Comparison of ENCODE assay signal across 9 mouse cellular contexts in genomic region chr13:73723081-73723668, GRCm38 (mm10). TPM values are rescaled to one million over a fixed set of nuclear protein-coding genes. Genes with fewer than 3 reads are reported as not detected.
DNase-seq lines count a peak whose midpoint lies in the region; ATAC-seq lines count a peak whose summit lies in the region.
"Had no signal": no experiment of that assay in that cellular context is flagged by ENCODE, and none has a peak within 500 bp of the region (broad histone marks: within the 10 kb centered on the region; RNA-seq: fewer than 3 reads in every experiment).

No protein-coding gene starts in this region.

- H3K9ac ChIP-seq in forebrain, embryonic 11.5 days (ENCODE audit: low read length), result no peak overlapping the region; the same call in 1 of the 2 replicates
- H3K9ac ChIP-seq in neural tube, embryonic 14.5 days (replicated peaks; ENCODE audit: low read depth, low read length), result no peak overlapping the region
- H3K9ac ChIP-seq: liver, embryonic 13.5 days had no signal

- H3K36me3 ChIP-seq in forebrain, embryonic 11.5 days (ENCODE audit: control insufficient read depth, insufficient read depth, low read length), result no peaks in the 10 kb centered on the region
- no peaks in the 10 kb centered on the region for H3K36me3 ChIP-seq in limb, embryonic 10.5 days
- no peaks in the 10 kb centered on the region for H3K36me3 ChIP-seq in neural tube, embryonic 14.5 days (ENCODE audit: control insufficient read depth, insufficient read depth, low read length)
- H3K36me3 ChIP-seq: liver, embryonic 13.5 days had no signal

- no peak overlapping the region for H3K27ac ChIP-seq in forebrain, embryonic 11.5 days (ENCODE audit: low read depth, low read length)
- H3K27ac ChIP-seq in limb, embryonic 10.5 days, result no peak overlapping the region
- H3K27ac ChIP-seq in neural tube, embryonic 14.5 days (ENCODE audit: low read depth, low read length), result no peak overlapping the region
- H3K27ac ChIP-seq: liver, embryonic 13.5 days had no signal

- H3K4me2 ChIP-seq in forebrain, embryonic 11.5 days (ENCODE audit: low read depth, low read length, severe bottlenecking), result no peak overlapping the region
- no peak overlapping the region for H3K4me2 ChIP-seq in neural tube, embryonic 14.5 days (ENCODE audit: low read depth, low read length)
- H3K4me2 ChIP-seq: liver, embryonic 13.5 days had no signal

- 42% methylated on average over 8 of the region's 8 CpGs for WGBS in forebrain, embryonic 11.5 days
- WGBS in limb, embryonic 10.5 days, result 39% methylated on average over 8 of the region's 8 CpGs
- WGBS in neural tube, embryonic 14.5 days, result 47% methylated on average over 8 of the region's 8 CpGs

- H3K4me1 ChIP-seq in forebrain, embryonic 11.5 days (replicated peaks; ENCODE audit: control insufficient read depth, insufficient read depth, low read length), result no peaks in the 10 kb centered on the region
- H3K4me1 ChIP-seq in limb, embryonic 10.5 days, result no peaks in the 10 kb centered on the region
- H3K4me1 ChIP-seq in neural tube, embryonic 14.5 days (ENCODE audit: control insufficient read depth, insufficient read depth, low read length), result no peaks in the 10 kb centered on the region
- H3K4me1 ChIP-seq: liver, embryonic 13.5 days had no signal

- no peaks in the 10 kb centered on the region for H3K27me3 ChIP-seq in forebrain, embryonic 11.5 days (ENCODE audit: control insufficient read depth, insufficient read depth, low read length)
- no peaks in the 10 kb centered on the region for H3K27me3 ChIP-seq in limb, embryonic 10.5 days (ENCODE audit: low read depth, poor library complexity, severe bottlenecking)
- no peaks in the 10 kb centered on the region for H3K27me3 ChIP-seq in neural tube, embryonic 14.5 days (ENCODE audit: control insufficient read depth, insufficient read depth, low read length)
- H3K27me3 ChIP-seq: liver, embryonic 13.5 days had no signal

- no peaks in the 10 kb centered on the region for H3K9me3 ChIP-seq in forebrain, embryonic 11.5 days (ENCODE audit: control insufficient read depth, low read length)
- no peaks in the 10 kb centered on the region for H3K9me3 ChIP-seq in limb, embryonic 10.5 days (replicated peaks)
- no peaks in the 10 kb centered on the region for H3K9me3 ChIP-seq in neural tube, embryonic 14.5 days (ENCODE audit: control insufficient read depth, low read length)
- H3K9me3 ChIP-seq: liver, embryonic 13.5 days had no signal

- H3K4me3 ChIP-seq in forebrain, embryonic 11.5 days (ENCODE audit: low read depth, low read length), result no peak overlapping the region
- H3K4me3 ChIP-seq in limb, embryonic 10.5 days, result no peak overlapping the region
- no peak overlapping the region for H3K4me3 ChIP-seq in neural tube, embryonic 14.5 days (ENCODE audit: low read depth, low read length)
- H3K4me3 ChIP-seq: liver, embryonic 13.5 days had no signal

- peak; percentile 33 to 36 for DNase-seq in left cerebral cortex, adult 18-20 months (ENCODE audit: low spot score in 2 of 2)
- no peak for DNase-seq in left cerebral cortex, adult 8-10 months (ENCODE audit: low spot score in 2 of 2)
- DNase-seq in R1 (ENCODE audit: low read depth, low spot score), result peak; percentile 75
- DNase-seq in forebrain, embryonic 11.5 days (ENCODE audit: low spot score), result peak; percentile 59
- DNase-seq in limb, embryonic 10.5 days (ENCODE audit: low spot score), result peak; percentile 58
- no peak for DNase-seq in spleen, postnatal 4 days (ENCODE audit: low spot score in 2 of 2)
- DNase-seq: liver, embryonic 13.5 days had no signal

- 0 out of 2 replicates have a peak, but pooled peaks have one; percentile 18 for ATAC-seq in forebrain, embryonic 11.5 days (replicated peaks; ENCODE audit: low FRiP score)
- peak; percentile 29 for ATAC-seq in inflammation-experienced regulatory T-cells, adult 6 months
- ATAC-seq in neural tube, embryonic 14.5 days (ENCODE audit: low read depth), result peak; percentile 51; the same call in 1 of the 2 replicates

RNA-seq across cellular contexts. Expression of gene Slc12a7, which starts 9.7 kb away (rescaled TPM):
- 1 to 10 TPM; 4.5 to 5.0 TPM for total RNA-seq in left cerebral cortex, adult 18-20 months (2021)
- 10 to 100 TPM in 1 of 4 experiments, 1 to 10 TPM in 3; 3.5 to 10.8 (median 5.5) TPM for total RNA-seq in left cerebral cortex, adult 8-10 months (2022)
- 55.6 and 60.2 TPM in 2 replicates for polyA plus RNA-seq in forebrain, embryonic 11.5 days (2014; fragmentation: Nextera tagmentation; extraction: Ambion mirVana)
- 10 to 100 TPM; 17.3 to 41.0 (median 40.8) TPM for polyA plus RNA-seq in inflammation-experienced regulatory T-cells, adult 6 months (2017; shearing (Covaris generic))
- 49.5 and 59.6 TPM in 2 replicates for polyA plus RNA-seq in limb, embryonic 10.5 days (2016; fragmentation: Nextera tagmentation; extraction: Ambion mirVana)
- polyA plus RNA-seq in neural tube, embryonic 14.5 days (2014; fragmentation: Nextera tagmentation; extraction: Ambion mirVana), result 5.9 and 12.4 TPM in 2 replicates

RNA-seq across cellular contexts. Expression of gene Slc6a19, which starts 18.5 kb away (rescaled TPM):
- not detected for total RNA-seq in left cerebral cortex, adult 18-20 months (2021)
- under 1 TPM in 2 of 4 experiments, not detected in 2; 0.17 to 0.18 TPM for total RNA-seq in left cerebral cortex, adult 8-10 months (2022)
- not detected in 2 replicates for polyA plus RNA-seq in forebrain, embryonic 11.5 days (2014; fragmentation: Nextera tagmentation; extraction: Ambion mirVana)
- not detected for polyA plus RNA-seq in inflammation-experienced regulatory T-cells, adult 6 months (2017; shearing (Covaris generic))
- polyA plus RNA-seq in limb, embryonic 10.5 days (2016; fragmentation: Nextera tagmentation; extraction: Ambion mirVana), result not detected in 2 replicates
- polyA plus RNA-seq in neural tube, embryonic 14.5 days (2014; fragmentation: Nextera tagmentation; extraction: Ambion mirVana), result 0.07 and 0.54 TPM in 2 replicates

RNA-seq across cellular contexts. Expression of gene Slc6a18, which starts 45.4 kb away (rescaled TPM):
- not detected for total RNA-seq in left cerebral cortex, adult 18-20 months (2021)
- total RNA-seq in left cerebral cortex, adult 8-10 months (2022), result not detected
- not detected in 2 replicates for polyA plus RNA-seq in forebrain, embryonic 11.5 days (2014; fragmentation: Nextera tagmentation; extraction: Ambion mirVana)
- polyA plus RNA-seq in inflammation-experienced regulatory T-cells, adult 6 months (2017; shearing (Covaris generic)), result not detected
- not detected in 2 replicates for polyA plus RNA-seq in limb, embryonic 10.5 days (2016; fragmentation: Nextera tagmentation; extraction: Ambion mirVana)
- not detected in 2 replicates for polyA plus RNA-seq in neural tube, embryonic 14.5 days (2014; fragmentation: Nextera tagmentation; extraction: Ambion mirVana)
- polyA plus RNA-seq: liver, embryonic 13.5 days had no signal

Comparison
In these comparisons a context has a peak if more than half of its experiments do, and no peak if none do; other contexts are left out.
1. DNase-seq: peak in left cerebral cortex, adult 18-20 months (2 of 2), R1 (single experiment), forebrain, embryonic 11.5 days (single experiment) and limb, embryonic 10.5 days (single experiment); none in left cerebral cortex, adult 8-10 months (0 of 2) and spleen, postnatal 4 days (0 of 2).
2. Peak in every context shown above with its lines, with median percentiles within 50 percentile points of each other: ATAC-seq.